Mouse (Mus musculus) hindbrain, embryonic 12.5 days (tissue): ENCODE data around the gene Gcnt3. TPM values are rescaled to one million over a fixed set of nuclear protein-coding genes. Genes with fewer than 3 reads are reported as not detected.

ENCODE experiments used
- ATAC-seq: fragments of 200-750 bp; cut with Nextera tagmentation; 2 replicates; pipeline ENCODE4 v1.8.0; 2017; ENCODE audit warnings: moderate TSS enrichment; ENCODE audit not compliant: low FRiP score
- H3K27ac ChIP-seq: fragments of 300-500 bp; sonication (generic); 2 replicates; pipeline ENCODE4 v1.5.1; 2016; ENCODE audit warnings: mild to moderate bottlenecking
- H3K27me3 ChIP-seq: fragments of 300-500 bp; sonication (generic); 2 replicates; pipeline ENCODE4 v1.6.1; 2016; ENCODE audit warnings: mild to moderate bottlenecking
- H3K36me3 ChIP-seq: fragments of 300-500 bp; sonication (generic); 2 replicates; pipeline ENCODE4 v1.6.1; 2016; ENCODE audit warnings: mild to moderate bottlenecking
- H3K4me1 ChIP-seq: fragments of 300-500 bp; sonication (generic); 2 replicates; pipeline ENCODE4 v1.6.1; 2016
- H3K4me2 ChIP-seq: fragments of 300-500 bp; sonication (generic); replicated peaks from 2 replicates; pipeline ENCODE4 v1.6.1; 2016; ENCODE audit warnings: mild to moderate bottlenecking
- H3K4me3 ChIP-seq: fragments of 300-500 bp; sonication (generic); 2 replicates; pipeline ENCODE4 v1.5.1; 2016; ENCODE audit warnings: mild to moderate bottlenecking
- H3K9ac ChIP-seq: fragments of 300-500 bp; sonication (generic); 2 replicates; pipeline ENCODE4 v1.6.1; 2016; ENCODE audit warnings: mild to moderate bottlenecking, moderate library complexity
- H3K9me3 ChIP-seq: fragments of 300-500 bp; sonication (generic); replicated peaks from 2 replicates; pipeline ENCODE4 v1.6.1; 2016; ENCODE audit warnings: mild to moderate bottlenecking
- WGBS: fragments of 180-500 bp; shearing (Covaris S2); methylation state at CpG from one replicate; pipeline ENCODE4 v1.1.7; 2016; 5-methylcytosine and 5-hydroxymethylcytosine counted together
- polyA plus RNA-seq: library from polyadenylated mRNA; unstranded; fragments of >200 nt; fragmentation: Nextera tagmentation; extraction: Ambion mirVana; gene quantifications from 2 replicates; pipeline ENCODE4 v1.2.1, GENCODE M21; 2016

Gcnt3 gene
- polyA plus RNA-seq, 1 experiment from 2014 or later: not detected

DNA sequence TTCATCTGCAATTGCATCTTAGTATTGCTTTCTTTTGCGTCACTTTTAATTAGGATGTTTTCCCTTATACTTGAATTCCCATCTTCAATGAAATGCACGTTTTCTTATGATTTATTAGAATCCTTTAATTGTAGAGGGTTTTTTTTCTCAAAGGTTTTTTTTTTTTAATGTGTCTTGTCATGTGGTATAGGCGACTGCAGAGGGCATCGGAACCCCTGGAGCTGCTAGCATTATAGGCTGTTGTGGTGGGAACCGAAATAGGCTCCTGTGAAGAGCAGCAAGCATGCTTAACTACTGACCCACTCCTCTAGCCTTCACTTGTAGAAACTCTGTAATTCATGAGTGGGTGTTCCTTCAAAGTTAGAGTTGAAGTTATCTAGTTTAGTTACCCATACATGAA is 47.5 kb downstream of the Gcnt3 start:
- H3K4me1 ChIP-seq: peaks cover 24% of the 10 kb centered on the region
- 11% methylated on average over 5 of the region's 5 CpGs for WGBS
- H3K9ac ChIP-seq: peak overlapping the region; percentile 98
- H3K4me2 ChIP-seq: peak overlapping the region; percentile 65
- H3K9me3 ChIP-seq: no peaks in the 10 kb centered on the region
- H3K27ac ChIP-seq: no peak overlapping the region
- peaks cover 17% of the 10 kb centered on the region for H3K36me3 ChIP-seq
- no peak for ATAC-seq
- H3K4me3 ChIP-seq: peak overlapping the region; percentile 99
- H3K27me3 ChIP-seq: no peaks in the 10 kb centered on the region

DNA sequence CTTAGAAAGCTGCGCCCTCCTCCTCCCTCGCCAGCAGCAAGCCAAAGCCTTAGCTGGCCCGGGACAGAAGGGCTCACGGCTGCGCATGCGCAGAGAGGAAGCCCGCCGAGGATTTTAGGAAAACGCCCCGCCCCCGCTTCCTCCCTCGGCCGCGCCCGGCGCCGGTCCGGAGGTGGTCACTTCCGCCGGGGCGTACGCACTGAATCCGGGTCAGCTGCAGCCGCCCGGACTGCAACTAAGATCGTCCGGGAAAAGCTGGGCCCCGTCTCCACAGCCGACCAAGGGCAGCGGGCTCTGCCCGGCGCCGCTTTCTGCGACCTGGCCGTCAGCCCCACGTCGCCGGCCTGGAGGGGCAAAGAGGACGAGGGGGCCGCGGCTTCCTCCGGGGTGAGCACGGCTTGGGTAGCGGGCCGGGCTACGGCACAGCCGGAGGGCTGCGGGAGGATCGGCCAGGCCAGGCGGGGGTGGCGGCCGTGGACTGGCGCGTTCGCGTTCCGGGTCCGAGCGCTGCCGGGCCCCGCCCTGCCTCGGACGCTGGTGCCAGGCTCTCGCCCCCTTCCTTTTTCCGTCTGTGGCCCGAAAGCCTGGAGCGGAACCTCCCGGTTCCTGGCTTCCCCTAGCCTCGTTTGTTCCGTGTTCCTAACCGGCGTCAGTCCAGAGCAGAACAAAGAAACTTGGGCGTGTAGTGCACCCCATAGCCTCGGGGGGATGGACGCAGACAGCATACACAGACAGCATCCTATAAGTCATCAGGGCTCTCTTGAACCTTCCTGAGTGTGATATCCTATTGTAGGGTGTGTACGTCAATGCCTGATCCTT is 48.4 kb downstream of the Gcnt3 start, which contains the start of gene Bnip2:
Gene Bnip2 (plus strand): TSS at position 164 of the 819 bp plus-strand sequence.
- peaks cover 10% of the 10 kb centered on the region; the same call in 1 of the 2 replicates for H3K36me3 ChIP-seq
- no peaks in the 10 kb centered on the region for H3K27me3 ChIP-seq
- WGBS: under 1% methylated on average over 70 of the region's 76 CpGs
- no peaks in the 10 kb centered on the region for H3K9me3 ChIP-seq
- peaks cover 24% of the 10 kb centered on the region for H3K4me1 ChIP-seq
- H3K4me2 ChIP-seq: peak within 1 kb of the TSS; percentile 65
- H3K9ac ChIP-seq: peak within 1 kb of the TSS; percentile 98
- ATAC-seq: peak; percentile 95
- H3K4me3 ChIP-seq: peak within 1 kb of the TSS; percentile 99
- peak within 1 kb of the TSS; percentile 97 for H3K27ac ChIP-seq

DNA sequence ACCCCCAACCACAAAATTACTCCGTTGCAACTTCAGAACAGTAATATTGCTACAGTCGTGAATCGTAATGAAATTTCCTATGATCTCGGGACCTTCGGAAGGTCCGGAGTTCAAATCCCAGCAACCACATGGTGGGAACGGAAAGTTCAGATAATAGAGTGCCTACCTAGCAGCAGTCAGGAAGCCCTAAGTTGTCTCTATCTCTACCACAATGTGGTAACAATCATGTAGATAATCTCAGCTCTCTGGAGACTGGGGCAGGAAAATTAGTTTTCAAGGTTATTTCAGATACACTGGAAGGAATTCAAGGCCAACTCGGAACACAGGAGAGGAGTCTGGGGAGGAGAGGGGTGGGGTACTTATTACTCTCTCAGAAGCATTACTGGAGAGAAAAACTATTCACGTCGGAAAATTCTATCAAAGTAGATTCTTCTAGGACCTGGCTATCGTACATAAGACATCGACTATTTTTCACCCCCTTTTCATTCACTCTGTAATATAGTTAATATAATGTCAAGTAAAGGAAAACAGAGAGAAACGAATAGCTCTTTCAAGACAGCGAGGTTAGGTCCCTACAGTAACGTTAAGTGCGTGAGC is 49.1 kb downstream of the Gcnt3 start:
- 39% methylated on average over 16 of the region's 16 CpGs for WGBS
- peaks cover 24% of the 10 kb centered on the region for H3K4me1 ChIP-seq
- H3K27ac ChIP-seq: peak overlapping the region; percentile 97
- H3K4me2 ChIP-seq: peak overlapping the region; percentile 65
- H3K27me3 ChIP-seq: no peaks in the 10 kb centered on the region
- peak overlapping the region; percentile 33; the same call in 1 of the 2 replicates for H3K9ac ChIP-seq
- peak overlapping the region; percentile 99 for H3K4me3 ChIP-seq
- H3K9me3 ChIP-seq: no peaks in the 10 kb centered on the region
- H3K36me3 ChIP-seq: peaks cover 9% of the 10 kb centered on the region; the same call in 1 of the 2 replicates
- ATAC-seq: 0 out of 2 replicates have a peak, but pooled peaks have one; percentile 4

DNA sequence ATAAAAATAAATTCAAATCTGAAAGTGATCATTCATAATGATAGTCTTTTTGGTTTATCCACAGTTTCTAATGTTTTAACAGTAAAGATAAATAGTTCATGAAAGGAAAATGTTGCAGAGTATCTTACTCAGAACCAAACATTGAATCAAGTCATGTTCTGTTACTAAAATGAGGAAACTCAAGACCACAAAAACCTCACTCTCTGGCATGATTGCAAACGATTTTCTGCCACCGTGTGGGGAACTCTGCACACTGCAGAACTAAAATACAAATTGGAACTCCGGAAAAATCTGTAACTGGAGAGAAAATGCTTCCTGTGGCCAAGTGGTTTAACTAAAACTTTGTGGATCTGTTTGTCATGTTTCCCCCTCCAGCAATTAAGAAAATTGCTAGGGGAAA is 50.3 kb downstream of the Gcnt3 start:
- no peak overlapping the region for H3K9ac ChIP-seq
- H3K4me3 ChIP-seq: no peak overlapping the region
- peaks cover 7% of the 10 kb centered on the region; the same call in 1 of the 2 replicates for H3K36me3 ChIP-seq
- no peak for ATAC-seq
- no peak overlapping the region for H3K27ac ChIP-seq
- peaks cover 20% of the 10 kb centered on the region for H3K4me1 ChIP-seq
- WGBS: 4% methylated on average over 3 of the region's 3 CpGs
- no peak overlapping the region for H3K4me2 ChIP-seq
- H3K9me3 ChIP-seq: no peaks in the 10 kb centered on the region
- H3K27me3 ChIP-seq: no peaks in the 10 kb centered on the region

DNA sequence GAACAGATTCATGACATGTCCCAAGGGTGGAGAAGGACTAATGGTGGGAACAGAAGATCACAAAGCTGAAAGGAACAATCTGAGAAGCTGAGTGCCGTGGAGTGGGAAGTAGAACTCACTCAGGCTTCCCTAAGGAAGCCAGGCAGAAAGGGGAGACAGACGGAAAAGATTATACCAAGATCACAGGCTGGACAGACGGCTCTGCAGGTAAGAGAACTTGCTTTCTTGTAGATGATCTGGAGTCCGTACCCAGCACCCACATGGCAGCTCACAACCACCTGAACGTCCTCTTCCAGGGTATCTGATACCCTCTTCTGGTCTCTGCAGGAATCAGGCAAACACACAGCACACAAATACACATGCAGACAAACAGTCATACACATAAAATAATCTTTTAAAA is 51.3 kb downstream of the Gcnt3 start:
- Histone ChIP-seq H3K36me3 (no peaks in the 10 kb centered on the region; the same call in 1 of the 2 replicates), H3K9me3 (no peaks in the 10 kb centered on the region), H3K4me2 (no peak overlapping the region), H3K4me1 (peaks cover 12% of the 10 kb centered on the region), H3K27ac (no peak overlapping the region), H3K9ac (no peak overlapping the region), H3K27me3 (no peaks in the 10 kb centered on the region), H3K4me3 (no peak overlapping the region)
- no peak for ATAC-seq
- WGBS: 79% methylated on average over 5 of the region's 5 CpGs

DNA sequence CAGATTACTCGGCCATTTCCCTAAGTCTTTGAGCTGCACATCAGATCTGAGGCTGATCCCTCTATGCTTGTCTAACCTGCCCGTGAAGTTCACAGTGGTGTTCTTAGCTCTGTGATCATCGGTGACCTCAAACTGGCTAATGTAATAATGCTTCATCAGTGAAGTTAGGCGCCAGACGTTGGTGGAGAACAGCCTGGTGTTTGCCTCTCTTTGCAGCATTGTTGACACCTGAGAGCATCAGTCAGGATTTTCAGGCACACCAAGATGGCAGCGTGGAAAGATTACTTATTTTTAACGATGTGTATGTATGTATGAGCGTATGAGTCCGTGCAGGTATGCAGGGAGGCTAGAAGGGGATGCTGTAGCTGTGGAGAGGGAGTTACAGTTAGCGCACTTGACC is 51.8 kb downstream of the Gcnt3 start:
- Histone ChIP-seq H3K4me3 (no peak overlapping the region), H3K4me2 (no peak overlapping the region), H3K9ac (no peak overlapping the region), H3K9me3 (no peaks in the 10 kb centered on the region), H3K36me3 (no peaks in the 10 kb centered on the region; the same call in 1 of the 2 replicates), H3K4me1 (peaks cover 7% of the 10 kb centered on the region), H3K27ac (no peak overlapping the region), H3K27me3 (no peaks in the 10 kb centered on the region)
- WGBS: 86% methylated on average over 10 of the region's 10 CpGs
- no peak for ATAC-seq

DNA sequence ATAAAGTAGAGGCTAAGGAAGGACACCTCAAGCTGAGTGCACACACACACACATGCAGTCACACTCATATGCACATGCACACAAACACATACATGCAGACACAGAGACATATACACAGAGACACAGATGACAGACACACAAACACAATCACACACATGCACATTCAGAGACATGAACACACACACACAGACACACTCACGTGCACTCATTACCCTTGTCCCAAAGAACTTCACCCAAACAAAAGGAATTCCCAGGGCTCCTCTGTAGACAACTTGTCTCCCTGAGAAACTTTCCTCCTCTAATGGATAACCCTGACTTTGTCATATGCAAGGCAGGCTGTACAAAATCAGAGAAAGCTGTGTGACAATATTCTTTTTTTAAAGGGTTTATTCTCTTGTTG is 52.4 kb downstream of the Gcnt3 start:
- no peaks in the 10 kb centered on the region for H3K36me3 ChIP-seq
- H3K4me1 ChIP-seq: peaks cover 2% of the 10 kb centered on the region
- H3K9me3 ChIP-seq: no peaks in the 10 kb centered on the region
- no peak overlapping the region for H3K27ac ChIP-seq
- ATAC-seq: no peak
- no peaks in the 10 kb centered on the region for H3K27me3 ChIP-seq
- no peak overlapping the region for H3K4me2 ChIP-seq
- no peak overlapping the region for H3K4me3 ChIP-seq
- H3K9ac ChIP-seq: no peak overlapping the region
- 84% methylated on average over 1 of the region's 1 CpGs for WGBS

Other genes with a start within 250 kb of the Gcnt3 start
- gene Bnip2, start 48.6 kb downstream of the Gcnt3 start, polyA plus RNA-seq: 109 and 111 TPM in 2 replicates
- 169 and 180 TPM in 2 replicates for gene Gtf2a2, start 25.5 kb downstream of the Gcnt3 start, polyA plus RNA-seq
- gene Fam81a, start 104.5 kb upstream of the Gcnt3 start, polyA plus RNA-seq: 7.4 and 8.3 TPM in 2 replicates
- 16.2 and 17.9 TPM in 2 replicates for gene Myo1e, start 169.3 kb upstream of the Gcnt3 start, polyA plus RNA-seq